Comparison of ENCODE assay signal across 13 mouse cellular contexts in the genomic region with DNA sequence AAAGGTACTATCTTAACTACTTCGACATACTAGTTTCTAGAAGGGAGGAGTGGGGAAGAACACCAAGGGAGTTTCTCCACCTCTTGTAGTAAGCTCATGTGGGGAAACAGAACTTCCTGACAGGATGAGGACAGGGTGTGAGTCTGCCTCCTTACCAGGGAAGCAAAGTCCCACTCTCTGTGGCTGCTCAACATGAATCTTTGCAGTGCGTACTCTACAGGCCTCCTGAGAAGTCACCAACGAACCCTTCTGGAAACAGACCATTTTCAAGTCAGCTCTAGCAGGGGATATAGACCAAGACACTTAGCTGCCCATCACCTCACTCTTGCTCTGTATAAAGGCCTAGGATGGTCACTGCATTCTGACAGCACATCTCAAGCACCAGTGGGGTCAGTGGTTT. TPM values are rescaled to one million over a fixed set of nuclear protein-coding genes. Genes with fewer than 3 reads are reported as not detected.
DNase-seq lines count a peak whose midpoint lies in the region; ATAC-seq and TF ChIP-seq lines count a peak whose summit lies in the region.
"Had no signal": no experiment of that assay in that cellular context is flagged by ENCODE, and none has a peak within 500 bp of the region (broad histone marks: within the 10 kb centered on the region; RNA-seq: fewer than 3 reads in every experiment).

No protein-coding gene starts in this region.

- peaks cover 7% of the 10 kb centered on the region; the same call in 1 of the 2 replicates for H3K4me1 ChIP-seq in embryonic facial prominence, embryonic 12.5 days
- H3K4me1 ChIP-seq in embryonic facial prominence, embryonic 10.5 days, result no peaks in the 10 kb centered on the region
- H3K4me1 ChIP-seq in heart, embryonic 16.5 days (ENCODE audit: control insufficient read depth, insufficient read depth, low read length), result peaks cover 46% of the 10 kb centered on the region
- peaks cover 43% of the 10 kb centered on the region for H3K4me1 ChIP-seq in lung, embryonic 15.5 days
- H3K4me1 ChIP-seq in stomach, postnatal 0 days (replicated peaks; ENCODE audit: control insufficient read depth, insufficient read depth), result peaks cover 2% of the 10 kb centered on the region
- H3K4me1 ChIP-seq: forebrain, embryonic 12.5 days; hindbrain, embryonic 12.5 days had no signal

- no peak for ATAC-seq in embryonic facial prominence, embryonic 12.5 days (ENCODE audit: insufficient number of reproducible peaks, insufficient read depth, low FRiP score, low TSS enrichment)
- ATAC-seq in heart, embryonic 16.5 days (replicated peaks; ENCODE audit: extremely low read depth, insufficient read depth, low FRiP score), result no peak
- 0 out of 2 replicates have a peak, but pooled peaks have one; percentile 12 for ATAC-seq in lung, embryonic 15.5 days (ENCODE audit: borderline replicate concordance, extremely low read depth, low FRiP score, low TSS enrichment)
- no peak for ATAC-seq in stomach, postnatal 0 days (ENCODE audit: low FRiP score, low TSS enrichment)
- ATAC-seq: liver, postnatal 0 days had no signal

- no peak for TF ChIP-seq CTCF in stomach, postnatal 0 days (IDR thresholded peaks at IDR 0.05; ENCODE audit: low read depth)

- H3K9me3 ChIP-seq in embryonic facial prominence, embryonic 12.5 days, result no peaks in the 10 kb centered on the region
- H3K9me3 ChIP-seq in embryonic facial prominence, embryonic 10.5 days, result no peaks in the 10 kb centered on the region
- no peaks in the 10 kb centered on the region for H3K9me3 ChIP-seq in heart, embryonic 16.5 days (replicated peaks; ENCODE audit: control insufficient read depth, low read length)
- H3K9me3 ChIP-seq in lung, embryonic 15.5 days, result no peaks in the 10 kb centered on the region
- H3K9me3 ChIP-seq in stomach, postnatal 0 days (ENCODE audit: control insufficient read depth, low read length), result no peaks in the 10 kb centered on the region
- H3K9me3 ChIP-seq: forebrain, embryonic 12.5 days; hindbrain, embryonic 12.5 days had no signal

- H3K36me3 ChIP-seq in embryonic facial prominence, embryonic 12.5 days, result peaks cover 5% of the 10 kb centered on the region; the same call in 1 of the 2 replicates
- H3K36me3 ChIP-seq in embryonic facial prominence, embryonic 10.5 days (replicated peaks), result no peaks in the 10 kb centered on the region
- H3K36me3 ChIP-seq in heart, embryonic 16.5 days (ENCODE audit: control insufficient read depth, insufficient read depth), result peaks cover 11% of the 10 kb centered on the region
- H3K36me3 ChIP-seq in lung, embryonic 15.5 days, result 0 out of 2 replicates have a peak, but pooled peaks cover 5% of the 10 kb centered on the region
- no peaks in the 10 kb centered on the region for H3K36me3 ChIP-seq in stomach, postnatal 0 days (ENCODE audit: control insufficient read depth, insufficient read depth, low read length)
- H3K36me3 ChIP-seq: forebrain, embryonic 12.5 days; hindbrain, embryonic 12.5 days had no signal

- no peaks in the 10 kb centered on the region for H3K27me3 ChIP-seq in embryonic facial prominence, embryonic 12.5 days
- H3K27me3 ChIP-seq in embryonic facial prominence, embryonic 10.5 days (replicated peaks; ENCODE audit: low read depth, poor library complexity, severe bottlenecking), result no peaks in the 10 kb centered on the region
- no peaks in the 10 kb centered on the region for H3K27me3 ChIP-seq in heart, embryonic 16.5 days (ENCODE audit: control insufficient read depth, insufficient read depth, low read length)
- no peaks in the 10 kb centered on the region for H3K27me3 ChIP-seq in lung, embryonic 15.5 days
- H3K27me3 ChIP-seq in stomach, postnatal 0 days (ENCODE audit: control insufficient read depth, insufficient read depth, low read length), result no peaks in the 10 kb centered on the region
- H3K27me3 ChIP-seq: forebrain, embryonic 12.5 days; hindbrain, embryonic 12.5 days had no signal

- intact Hi-C loops in heart, postnatal 14 days (cut with DNase I), result no loop called here

- DNase-seq in embryonic facial prominence, embryonic 10.5 days (ENCODE audit: low spot score), result no peak
- no peak for DNase-seq in heart, postnatal 14 days
- DNase-seq in lung, adult 18-20 months, result no peak
- DNase-seq in stomach, postnatal 0 days (ENCODE audit: low spot score), result no peak
- no peak for DNase-seq in right cerebral cortex, adult 2 months (ENCODE audit: low spot score in 2 of 2)
- DNase-seq: cerebellum, adult 11 months; liver, postnatal 0 days had no signal

- WGBS in embryonic facial prominence, embryonic 12.5 days, result 82% methylated on average over 3 of the region's 3 CpGs
- 86% methylated on average over 3 of the region's 3 CpGs for WGBS in embryonic facial prominence, embryonic 10.5 days
- WGBS in heart, embryonic 16.5 days, result 59% methylated on average over 3 of the region's 3 CpGs
- 67% methylated on average over 3 of the region's 3 CpGs for WGBS in lung, embryonic 15.5 days
- WGBS in stomach, postnatal 0 days, result 72% methylated on average over 3 of the region's 3 CpGs

- TF ChIP-seq EP300 in stomach, postnatal 0 days (optimal IDR thresholded peaks at IDR 0.05), result no peak

- H3K9ac ChIP-seq in embryonic facial prominence, embryonic 12.5 days, result no peak overlapping the region
- no peak overlapping the region for H3K9ac ChIP-seq in heart, embryonic 16.5 days (ENCODE audit: low read length)
- H3K9ac ChIP-seq in lung, embryonic 15.5 days, result no peak overlapping the region
- H3K9ac ChIP-seq in stomach, postnatal 0 days (ENCODE audit: low read length), result no peak overlapping the region
- H3K9ac ChIP-seq: forebrain, embryonic 12.5 days; hindbrain, embryonic 12.5 days; liver, postnatal 0 days had no signal

- peak overlapping the region; percentile 41; the same call in 1 of the 2 replicates for H3K27ac ChIP-seq in embryonic facial prominence, embryonic 12.5 days
- no peak overlapping the region for H3K27ac ChIP-seq in embryonic facial prominence, embryonic 10.5 days (replicated peaks)
- H3K27ac ChIP-seq in heart, embryonic 16.5 days (ENCODE audit: low read length), result peak overlapping the region; percentile 80
- peak overlapping the region; percentile 35 for H3K27ac ChIP-seq in lung, embryonic 15.5 days
- H3K27ac ChIP-seq in stomach, postnatal 0 days (replicated peaks), result peak overlapping the region; percentile 18; the same call in 1 of the 2 replicates
- H3K27ac ChIP-seq: forebrain, embryonic 12.5 days; hindbrain, embryonic 12.5 days had no signal

- H3K4me2 ChIP-seq in embryonic facial prominence, embryonic 12.5 days (replicated peaks), result no peak overlapping the region
- H3K4me2 ChIP-seq in heart, embryonic 16.5 days (ENCODE audit: low read depth, low read length), result no peak overlapping the region
- no peak overlapping the region for H3K4me2 ChIP-seq in lung, embryonic 15.5 days
- H3K4me2 ChIP-seq in stomach, postnatal 0 days (replicated peaks; ENCODE audit: low read depth), result no peak overlapping the region
- H3K4me2 ChIP-seq: forebrain, embryonic 12.5 days; hindbrain, embryonic 12.5 days; midbrain, embryonic 11.5 days had no signal

- no peak overlapping the region for H3K4me3 ChIP-seq in embryonic facial prominence, embryonic 12.5 days
- H3K4me3 ChIP-seq in embryonic facial prominence, embryonic 10.5 days, result no peak overlapping the region
- no peak overlapping the region for H3K4me3 ChIP-seq in heart, embryonic 16.5 days (ENCODE audit: low read length)
- no peak overlapping the region for H3K4me3 ChIP-seq in lung, embryonic 15.5 days
- no peak overlapping the region for H3K4me3 ChIP-seq in stomach, postnatal 0 days (ENCODE audit: low read depth, low read length)
- H3K4me3 ChIP-seq: forebrain, embryonic 12.5 days; hindbrain, embryonic 12.5 days had no signal

RNA-seq across cellular contexts. Expression of gene Sptbn1, which starts 36.6 kb away (rescaled TPM):
- polyA plus RNA-seq in embryonic facial prominence, embryonic 12.5 days (2016; fragmentation: Nextera tagmentation; extraction: Ambion mirVana), result 82.6 and 83.7 TPM in 2 replicates
- 64.7 and 66.6 TPM in 2 replicates for polyA plus RNA-seq in embryonic facial prominence, embryonic 10.5 days (2016; fragmentation: Nextera tagmentation; extraction: Ambion mirVana)
- 164 and 178 TPM in 2 replicates for polyA plus RNA-seq in heart, embryonic 16.5 days (2015; fragmentation: Nextera tagmentation; extraction: Ambion mirVana)
- 100 to 1,000 TPM; 509 to 527 TPM for total RNA-seq in heart, postnatal 14 days (2021)
- 155 and 163 TPM in 2 replicates for polyA plus RNA-seq in lung, embryonic 15.5 days (2015; fragmentation: Nextera tagmentation; extraction: Ambion mirVana)
- polyA plus RNA-seq in stomach, postnatal 0 days (2015; fragmentation: Nextera tagmentation; extraction: Ambion mirVana), result 57.2 and 57.4 TPM in 2 replicates
